Mouse (Mus musculus): ENCODE data around the gene Zbtb48. TPM values are rescaled to one million over a fixed set of nuclear protein-coding genes. Genes with fewer than 3 reads are reported as not detected.

The Zbtb48 gene
- total and polyA plus RNA-seq, 3 experiments, result 9.8 to 13.9 (median 13.4) TPM

DNA sequence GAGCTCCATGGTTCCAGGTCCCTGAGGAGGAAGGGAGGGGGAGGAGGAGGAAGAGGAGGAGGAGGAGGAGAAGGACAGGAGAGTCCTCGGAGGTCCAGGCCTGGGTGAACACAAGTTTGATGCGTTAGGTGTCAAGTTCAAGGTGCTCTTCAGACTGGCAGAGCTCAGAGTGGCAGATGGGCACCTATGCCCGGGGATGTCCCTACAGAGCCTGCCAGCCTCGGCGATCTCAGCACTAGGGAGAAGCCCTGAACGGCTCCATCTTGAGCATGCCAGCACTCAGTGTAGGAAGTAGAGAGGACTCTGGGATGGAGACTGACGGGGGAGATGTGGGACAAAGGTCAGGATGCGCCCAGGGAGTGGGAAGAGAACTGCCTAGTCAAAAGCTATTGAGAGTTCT lies 40.8 kb downstream of the Zbtb48 start:
- no peak for ATAC-seq (ENCODE audit: extremely low read depth, insufficient number of reproducible peaks, low FRiP score, poor library complexity, severe bottlenecking)
- Histone ChIP-seq H3K4me1 (ENCODE audit: insufficient read depth, low read depth, low read length) (peaks cover 34% of the 10 kb centered on the region), H3K9me3 (replicated peaks) (no peaks in the 10 kb centered on the region), H3K27me3 (ENCODE audit: insufficient read depth, low read length) (peaks cover 55% of the 10 kb centered on the region), H3K36me3 (replicated peaks) (peaks cover 42% of the 10 kb centered on the region), H3K4me3 (ENCODE audit: low read depth, low read length) (no peak overlapping the region)
- no peak for TF ChIP-seq POLR2AphosphoS5 (IDR thresholded peaks at IDR 0.05; ENCODE audit: insufficient replicate concordance, low read depth, low read length)
- DNase-seq (ENCODE audit: low spot score), result no peak

DNA sequence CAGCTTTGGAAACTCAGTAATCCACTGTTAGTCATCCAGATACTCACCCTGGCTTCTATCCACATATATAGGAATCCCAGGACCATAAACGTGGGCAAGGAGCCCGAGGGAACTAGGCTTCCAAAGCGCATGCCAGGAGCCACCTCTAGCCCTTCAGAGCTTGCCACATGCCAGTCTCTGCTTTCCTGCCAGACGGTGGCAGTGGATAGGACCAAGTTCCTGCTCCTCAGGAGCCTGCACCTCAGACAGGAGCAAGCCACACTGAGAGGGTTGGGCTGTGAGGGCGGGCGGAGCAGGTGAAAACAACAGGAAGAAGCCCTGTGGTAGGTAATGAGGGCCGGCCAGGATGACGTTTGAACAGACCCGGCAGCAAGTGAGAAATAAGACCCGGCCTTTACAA lies 41.6 kb downstream of the Zbtb48 start:
- H3K36me3 ChIP-seq (replicated peaks), result peaks cover 42% of the 10 kb centered on the region
- ATAC-seq (ENCODE audit: extremely low read depth, insufficient number of reproducible peaks, low FRiP score, poor library complexity, severe bottlenecking) (no peak), DNase-seq (ENCODE audit: low spot score) (no peak)
- peaks cover 47% of the 10 kb centered on the region for H3K27me3 ChIP-seq (ENCODE audit: insufficient read depth, low read length)
- no peak for TF ChIP-seq POLR2AphosphoS5 (IDR thresholded peaks at IDR 0.05; ENCODE audit: insufficient replicate concordance, low read depth, low read length)
- TF ChIP-seq GATA2 (IDR thresholded peaks at IDR 0.05; ENCODE audit: borderline replicate concordance, low read depth, low read length), result no peak
- no peak for TF ChIP-seq TAL1 (conservative IDR thresholded peaks at IDR 0.05; ENCODE audit: low read depth, low read length)
- no peak for TF ChIP-seq GATA1 (IDR thresholded peaks at IDR 0.05; ENCODE audit: borderline replicate concordance, low read length)
- TF ChIP-seq CTCF (IDR thresholded peaks at IDR 0.05; ENCODE audit: low read depth, low read length), result no peak
- no peaks in the 10 kb centered on the region for H3K9me3 ChIP-seq (replicated peaks)
- H3K4me3 ChIP-seq (ENCODE audit: low read depth, low read length), result no peak overlapping the region
- H3K4me1 ChIP-seq (ENCODE audit: insufficient read depth, low read depth, low read length), result peaks cover 37% of the 10 kb centered on the region

DNA sequence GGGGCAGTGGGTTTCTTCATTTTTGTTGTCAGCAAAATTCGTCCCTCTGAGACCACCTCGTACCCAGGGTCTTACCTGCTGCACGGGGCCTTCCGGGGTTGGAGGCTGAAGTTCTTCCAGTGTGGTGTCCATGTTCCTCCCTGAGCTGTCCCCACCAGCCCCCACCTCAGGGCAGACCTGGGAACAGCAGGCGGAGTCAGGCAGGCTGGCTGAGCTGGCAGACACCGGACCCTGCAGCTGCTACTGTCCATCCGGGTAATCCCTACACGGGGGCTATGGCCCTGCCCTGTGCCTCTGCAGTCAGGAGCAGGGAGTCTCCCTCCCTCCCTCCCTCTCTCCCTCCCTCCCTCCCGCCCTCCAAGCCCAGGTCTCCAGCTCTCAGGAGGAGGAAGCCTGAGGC lies 43.9 kb downstream of the Zbtb48 start:
- Histone ChIP-seq H3K4me1 (ENCODE audit: insufficient read depth, low read depth, low read length) (peaks cover 30% of the 10 kb centered on the region), H3K36me3 (replicated peaks) (peaks cover 58% of the 10 kb centered on the region), H3K9me3 (replicated peaks) (no peaks in the 10 kb centered on the region), H3K27me3 (ENCODE audit: insufficient read depth, low read length) (peaks cover 28% of the 10 kb centered on the region), H3K4me3 (ENCODE audit: low read depth, low read length) (no peak overlapping the region)
- ATAC-seq (ENCODE audit: extremely low read depth, insufficient number of reproducible peaks, low FRiP score, poor library complexity, severe bottlenecking) (no peak), DNase-seq (ENCODE audit: low spot score) (no peak)
- TF ChIP-seq GATA1 (IDR thresholded peaks at IDR 0.05; ENCODE audit: borderline replicate concordance, low read length) (no peak), POLR2AphosphoS5 (IDR thresholded peaks at IDR 0.05; ENCODE audit: insufficient replicate concordance, low read depth, low read length) (no peak), CTCF (IDR thresholded peaks at IDR 0.05; ENCODE audit: low read depth, low read length) (no peak), TAL1 (conservative IDR thresholded peaks at IDR 0.05; ENCODE audit: low read depth, low read length) (no peak), GATA2 (IDR thresholded peaks at IDR 0.05; ENCODE audit: borderline replicate concordance, low read depth, low read length) (no peak)

DNA sequence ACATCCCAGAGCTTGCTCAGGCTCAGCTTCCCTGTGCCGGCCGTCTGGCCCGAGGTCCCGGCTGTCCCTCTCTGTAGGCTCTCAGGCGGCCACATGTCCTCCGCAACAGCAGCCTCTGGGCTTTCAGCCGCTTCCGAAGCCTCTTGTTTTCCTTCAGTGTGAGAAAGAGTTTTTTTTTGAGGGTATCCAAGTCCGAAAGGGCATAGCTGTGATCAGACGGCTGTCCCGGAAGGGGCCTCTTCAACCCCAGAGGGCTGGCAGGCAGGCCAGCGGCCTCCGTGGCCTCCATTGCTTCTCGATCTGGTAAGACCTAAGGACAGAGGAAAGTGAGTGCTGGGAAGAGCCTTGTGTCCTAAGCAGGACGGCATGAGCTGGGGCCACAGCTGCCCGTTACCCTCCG lies 44.4 kb downstream of the Zbtb48 start:
- no peak overlapping the region for H3K4me3 ChIP-seq (ENCODE audit: low read depth, low read length)
- ATAC-seq (ENCODE audit: extremely low read depth, insufficient number of reproducible peaks, low FRiP score, poor library complexity, severe bottlenecking) (no peak), DNase-seq (ENCODE audit: low spot score) (no peak)
- no peak for TF ChIP-seq GATA2 (IDR thresholded peaks at IDR 0.05; ENCODE audit: borderline replicate concordance, low read depth, low read length)
- no peak for TF ChIP-seq TAL1 (conservative IDR thresholded peaks at IDR 0.05; ENCODE audit: low read depth, low read length)
- no peak for TF ChIP-seq POLR2AphosphoS5 (IDR thresholded peaks at IDR 0.05; ENCODE audit: insufficient replicate concordance, low read depth, low read length)
- no peak for TF ChIP-seq CTCF (IDR thresholded peaks at IDR 0.05; ENCODE audit: low read depth, low read length)
- no peak for TF ChIP-seq GATA1 (IDR thresholded peaks at IDR 0.05; ENCODE audit: borderline replicate concordance, low read length)
- peaks cover 22% of the 10 kb centered on the region for H3K27me3 ChIP-seq (ENCODE audit: insufficient read depth, low read length)
- peaks cover 63% of the 10 kb centered on the region for H3K36me3 ChIP-seq (replicated peaks)
- H3K4me1 ChIP-seq (ENCODE audit: insufficient read depth, low read depth, low read length), result peaks cover 28% of the 10 kb centered on the region
- no peaks in the 10 kb centered on the region for H3K9me3 ChIP-seq (replicated peaks)

DNA sequence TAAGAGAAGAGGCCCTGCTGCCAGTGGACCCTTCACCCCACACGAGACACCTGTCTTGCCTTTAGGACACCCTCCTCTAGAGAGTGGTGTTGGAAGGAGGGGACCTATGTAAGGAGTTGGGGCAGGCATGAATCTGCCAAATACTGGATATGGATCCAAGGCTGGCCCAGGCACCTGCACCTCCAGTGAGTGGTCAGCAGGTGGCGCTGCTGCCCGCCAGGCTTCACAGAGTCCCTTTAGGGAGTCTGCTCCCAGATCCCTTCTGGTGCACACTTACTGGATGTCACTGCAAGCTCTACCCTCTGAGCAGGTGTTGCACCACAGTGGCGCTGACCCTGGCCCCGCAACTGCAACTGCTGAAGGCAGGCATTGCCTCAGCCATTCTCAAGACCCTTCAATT lies 46.1 kb downstream of the Zbtb48 start:
- H3K4me3 ChIP-seq (ENCODE audit: low read depth, low read length), result no peak overlapping the region
- H3K36me3 ChIP-seq (replicated peaks), result peaks cover 80% of the 10 kb centered on the region
- DNase-seq (ENCODE audit: low spot score), result peak; percentile 73
- no peaks in the 10 kb centered on the region for H3K9me3 ChIP-seq (replicated peaks)
- TF ChIP-seq CTCF (IDR thresholded peaks at IDR 0.05; ENCODE audit: low read depth, low read length) (peak; percentile 99), POLR2AphosphoS5 (IDR thresholded peaks at IDR 0.05; ENCODE audit: insufficient replicate concordance, low read depth, low read length) (no peak), TAL1 (conservative IDR thresholded peaks at IDR 0.05; ENCODE audit: low read depth, low read length) (no peak), GATA1 (IDR thresholded peaks at IDR 0.05; ENCODE audit: borderline replicate concordance, low read length) (no peak)
- peaks cover 11% of the 10 kb centered on the region for H3K27me3 ChIP-seq (ENCODE audit: insufficient read depth, low read length)
- ATAC-seq (ENCODE audit: extremely low read depth, insufficient number of reproducible peaks, low FRiP score, poor library complexity, severe bottlenecking), result peak; percentile 69
- peaks cover 24% of the 10 kb centered on the region for H3K4me1 ChIP-seq (ENCODE audit: insufficient read depth, low read depth, low read length)

DNA sequence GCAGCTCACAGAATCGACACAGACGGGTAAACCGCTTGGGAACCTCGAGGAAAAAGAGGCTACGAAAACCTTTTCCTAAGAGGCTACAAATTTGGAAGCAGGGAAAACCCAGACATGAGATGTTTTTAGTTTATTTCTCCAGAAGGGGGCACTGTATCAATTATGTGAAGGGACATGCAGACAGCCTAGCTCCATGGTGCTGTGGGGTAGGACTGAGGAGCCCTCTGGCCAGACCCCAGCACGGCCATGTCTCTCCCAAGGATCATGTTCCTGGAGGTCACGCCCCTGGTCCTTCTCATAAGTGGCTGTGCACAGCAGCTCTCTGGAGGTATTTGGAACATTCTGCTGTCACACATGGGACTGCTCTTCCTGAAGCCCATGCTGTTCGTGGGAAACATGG lies 46.8 kb downstream of the Zbtb48 start:
- H3K4me1 ChIP-seq (ENCODE audit: insufficient read depth, low read depth, low read length), result peaks cover 17% of the 10 kb centered on the region
- H3K9me3 ChIP-seq (replicated peaks), result no peaks in the 10 kb centered on the region
- DNase-seq (ENCODE audit: low spot score), result no peak
- no peak overlapping the region for H3K4me3 ChIP-seq (ENCODE audit: low read depth, low read length)
- TF ChIP-seq CTCF (IDR thresholded peaks at IDR 0.05; ENCODE audit: low read depth, low read length) (no peak), GATA1 (IDR thresholded peaks at IDR 0.05; ENCODE audit: borderline replicate concordance, low read length) (no peak), GATA2 (IDR thresholded peaks at IDR 0.05; ENCODE audit: borderline replicate concordance, low read depth, low read length) (no peak), POLR2AphosphoS5 (IDR thresholded peaks at IDR 0.05; ENCODE audit: insufficient replicate concordance, low read depth, low read length) (no peak), TAL1 (conservative IDR thresholded peaks at IDR 0.05; ENCODE audit: low read depth, low read length) (no peak)
- no peak for ATAC-seq (ENCODE audit: extremely low read depth, insufficient number of reproducible peaks, low FRiP score, poor library complexity, severe bottlenecking)
- H3K27me3 ChIP-seq (ENCODE audit: insufficient read depth, low read length), result peaks cover 4% of the 10 kb centered on the region
- H3K36me3 ChIP-seq (replicated peaks), result peaks cover 85% of the 10 kb centered on the region

DNA sequence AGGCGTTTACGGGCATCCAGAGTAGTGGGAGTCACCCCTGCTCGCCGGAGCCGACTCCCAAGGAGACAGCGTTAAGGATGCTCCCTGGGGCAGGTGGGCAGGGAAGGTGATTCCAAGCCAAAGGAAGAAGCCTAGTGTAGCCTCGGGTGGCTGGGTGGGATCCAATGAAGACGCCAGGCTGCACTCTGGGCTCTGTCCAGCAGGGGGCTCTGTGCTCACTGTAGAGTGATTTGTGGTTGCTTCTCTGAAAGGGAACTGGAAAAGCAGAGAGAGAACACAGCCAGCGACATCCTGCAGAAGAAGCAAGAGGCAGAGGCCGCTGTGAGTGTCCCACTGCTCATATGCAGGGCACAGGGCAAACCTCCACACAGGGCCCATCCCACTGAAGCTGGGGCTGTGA lies 49.7 kb downstream of the Zbtb48 start:
- no peak for TF ChIP-seq TAL1 (conservative IDR thresholded peaks at IDR 0.05; ENCODE audit: low read depth, low read length)
- TF ChIP-seq CTCF (IDR thresholded peaks at IDR 0.05; ENCODE audit: low read depth, low read length), result peak; percentile 95
- DNase-seq (ENCODE audit: low spot score) (peak; percentile 50), ATAC-seq (ENCODE audit: extremely low read depth, insufficient number of reproducible peaks, low FRiP score, poor library complexity, severe bottlenecking) (peak; percentile 62; the same call in 1 of the 2 replicates)
- Histone ChIP-seq H3K4me3 (ENCODE audit: low read depth, low read length) (no peak overlapping the region), H3K4me1 (ENCODE audit: insufficient read depth, low read depth, low read length) (peaks cover 19% of the 10 kb centered on the region), H3K36me3 (replicated peaks) (peaks cover 98% of the 10 kb centered on the region), H3K9me3 (replicated peaks) (no peaks in the 10 kb centered on the region; the same call in 1 of the 2 replicates), H3K27me3 (ENCODE audit: insufficient read depth, low read length) (no peaks in the 10 kb centered on the region)
